Mouse (Mus musculus): ENCODE data around the gene Snhg11. TPM values are rescaled to one million over a fixed set of nuclear protein-coding genes. Genes with fewer than 3 reads are reported as not detected.

Gene Snhg11
- polyA plus RNA-seq, 1 experiment from 2014 or later, result 6.2 TPM

GRCm38 (mm10) chr2:158367654-158368053 is 7.8 kb upstream of the Snhg11 start:
- Histone ChIP-seq H3K4me1 (ENCODE audit: insufficient read depth, low read depth, low read length) (no peaks in the 10 kb centered on the region), H3K9ac (replicated peaks; ENCODE audit: low read depth) (no peak overlapping the region), H3K9me3 (ENCODE audit: low read length) (no peaks in the 10 kb centered on the region), H3K4me2 (replicated peaks; ENCODE audit: low read depth, low read length) (no peak overlapping the region), H3K4me3 (ENCODE audit: low read depth, low read length) (no peak overlapping the region), H3K27ac (ENCODE audit: low read length) (no peak overlapping the region), H3K36me3 (ENCODE audit: insufficient read depth, low read length) (no peaks in the 10 kb centered on the region), H3K27me3 (replicated peaks; ENCODE audit: insufficient read depth, low read length) (no peaks in the 10 kb centered on the region)
- DNase-seq (ENCODE audit: low spot score) (no peak), ATAC-seq (no peak)
- 79% methylated on average over 5 of the region's 5 CpGs for WGBS
- TF ChIP-seq CTCF (IDR thresholded peaks at IDR 0.05), result no peak
- no peak for TF ChIP-seq EP300 (IDR thresholded peaks at IDR 0.05)

GRCm38 (mm10) chr2:158368313-158368712 is 7.1 kb upstream of the Snhg11 start:
- Histone ChIP-seq H3K36me3 (ENCODE audit: insufficient read depth, low read length) (no peaks in the 10 kb centered on the region), H3K27ac (ENCODE audit: low read length) (no peak overlapping the region), H3K4me2 (replicated peaks; ENCODE audit: low read depth, low read length) (no peak overlapping the region), H3K27me3 (replicated peaks; ENCODE audit: insufficient read depth, low read length) (no peaks in the 10 kb centered on the region), H3K9me3 (ENCODE audit: low read length) (no peaks in the 10 kb centered on the region), H3K9ac (replicated peaks; ENCODE audit: low read depth) (no peak overlapping the region), H3K4me3 (ENCODE audit: low read depth, low read length) (no peak overlapping the region), H3K4me1 (ENCODE audit: insufficient read depth, low read depth, low read length) (peaks cover 3% of the 10 kb centered on the region; the same call in 1 of the 2 replicates)
- TF ChIP-seq CTCF (IDR thresholded peaks at IDR 0.05), result no peak
- TF ChIP-seq EP300 (IDR thresholded peaks at IDR 0.05), result no peak
- WGBS, result 80% methylated on average over 8 of the region's 8 CpGs
- DNase-seq (ENCODE audit: low spot score), result no peak
- ATAC-seq, result no peak

- H3K27me3 ChIP-seq (replicated peaks; ENCODE audit: insufficient read depth, low read length), result no peaks in the 10 kb centered on the region
- H3K9ac ChIP-seq (replicated peaks; ENCODE audit: low read depth), result no peak overlapping the region
- no peak overlapping the region for H3K4me3 ChIP-seq (ENCODE audit: low read depth, low read length)
- no peak overlapping the region for H3K4me2 ChIP-seq (replicated peaks; ENCODE audit: low read depth, low read length)
- ATAC-seq, result no peak
- TF ChIP-seq EP300 (IDR thresholded peaks at IDR 0.05) (no peak), CTCF (IDR thresholded peaks at IDR 0.05) (no peak)
- H3K9me3 ChIP-seq (ENCODE audit: low read length), result no peaks in the 10 kb centered on the region
- no peak for DNase-seq (ENCODE audit: low spot score)
- H3K27ac ChIP-seq (ENCODE audit: low read length), result no peak overlapping the region
- no peaks in the 10 kb centered on the region for H3K36me3 ChIP-seq (ENCODE audit: insufficient read depth, low read length)
- H3K4me1 ChIP-seq (ENCODE audit: insufficient read depth, low read depth, low read length), result peaks cover 4% of the 10 kb centered on the region; the same call in 1 of the 2 replicates
- WGBS, result 83% methylated on average over 3 of the region's 3 CpGs
These were observed 5.8 kb upstream of the Snhg11 start for GRCm38 (mm10) chr2:158369474-158370172.

GRCm38 (mm10) chr2:158370173-158370550 is 5.3 kb upstream of the Snhg11 start:
- H3K4me2 ChIP-seq (replicated peaks; ENCODE audit: low read depth, low read length), result no peak overlapping the region
- DNase-seq (ENCODE audit: low spot score) (peak; percentile 34), ATAC-seq (no peak)
- no peak overlapping the region for H3K9ac ChIP-seq (replicated peaks; ENCODE audit: low read depth)
- WGBS, result 18% methylated on average over 5 of the region's 5 CpGs
- H3K27ac ChIP-seq (ENCODE audit: low read length), result no peak overlapping the region
- H3K36me3 ChIP-seq (ENCODE audit: insufficient read depth, low read length), result no peaks in the 10 kb centered on the region
- no peaks in the 10 kb centered on the region for H3K27me3 ChIP-seq (replicated peaks; ENCODE audit: insufficient read depth, low read length)
- H3K4me3 ChIP-seq (ENCODE audit: low read depth, low read length), result no peak overlapping the region
- TF ChIP-seq CTCF (IDR thresholded peaks at IDR 0.05) (no peak), EP300 (IDR thresholded peaks at IDR 0.05) (no peak)
- H3K4me1 ChIP-seq (ENCODE audit: insufficient read depth, low read depth, low read length), result peaks cover 4% of the 10 kb centered on the region; the same call in 1 of the 2 replicates
- H3K9me3 ChIP-seq (ENCODE audit: low read length), result no peaks in the 10 kb centered on the region

- peaks cover 6% of the 10 kb centered on the region; the same call in 1 of the 2 replicates for H3K27me3 ChIP-seq (replicated peaks; ENCODE audit: insufficient read depth, low read length)
- no peak for TF ChIP-seq EP300 (IDR thresholded peaks at IDR 0.05)
- TF ChIP-seq CTCF (IDR thresholded peaks at IDR 0.05), result no peak
- no peaks in the 10 kb centered on the region for H3K36me3 ChIP-seq (ENCODE audit: insufficient read depth, low read length)
- no peak overlapping the region for H3K27ac ChIP-seq (ENCODE audit: low read length)
- 14% methylated on average over 5 of the region's 5 CpGs for WGBS
- no peak overlapping the region for H3K4me2 ChIP-seq (replicated peaks; ENCODE audit: low read depth, low read length)
- H3K9ac ChIP-seq (replicated peaks; ENCODE audit: low read depth), result no peak overlapping the region
- H3K4me1 ChIP-seq (ENCODE audit: insufficient read depth, low read depth, low read length), result peaks cover 4% of the 10 kb centered on the region; the same call in 1 of the 2 replicates
- no peak overlapping the region for H3K4me3 ChIP-seq (ENCODE audit: low read depth, low read length)
- DNase-seq (ENCODE audit: low spot score) (peak; percentile 82), ATAC-seq (peak; percentile 85)
- no peaks in the 10 kb centered on the region for H3K9me3 ChIP-seq (ENCODE audit: low read length)
These were observed 2.4 kb upstream of the Snhg11 start for GRCm38 (mm10) chr2:158373061-158373460.

GRCm38 (mm10) chr2:158373516-158373915 is 1.9 kb upstream of the Snhg11 start:
- peak; percentile 80 for ATAC-seq
- 31% methylated on average over 7 of the region's 7 CpGs for WGBS
- peaks cover 6% of the 10 kb centered on the region; the same call in 1 of the 2 replicates for H3K27me3 ChIP-seq (replicated peaks; ENCODE audit: insufficient read depth, low read length)
- H3K9me3 ChIP-seq (ENCODE audit: low read length), result no peaks in the 10 kb centered on the region
- 0 out of 2 replicates have a peak, but pooled peaks have one; percentile 22 for TF ChIP-seq EP300 (IDR thresholded peaks at IDR 0.05)
- TF ChIP-seq CTCF (IDR thresholded peaks at IDR 0.05), result no peak
- no peak overlapping the region for H3K4me2 ChIP-seq (replicated peaks; ENCODE audit: low read depth, low read length)
- no peak overlapping the region for H3K27ac ChIP-seq (ENCODE audit: low read length)
- peak; percentile 86 for DNase-seq (ENCODE audit: low spot score)
- peaks cover 4% of the 10 kb centered on the region; the same call in 1 of the 2 replicates for H3K4me1 ChIP-seq (ENCODE audit: insufficient read depth, low read depth, low read length)
- H3K36me3 ChIP-seq (ENCODE audit: insufficient read depth, low read length), result no peaks in the 10 kb centered on the region
- no peak overlapping the region for H3K4me3 ChIP-seq (ENCODE audit: low read depth, low read length)
- no peak overlapping the region for H3K9ac ChIP-seq (replicated peaks; ENCODE audit: low read depth)

Measured in lung, postnatal 0 days (tissue).